Mouse (Mus musculus) lung, adult 18-20 months (tissue): ENCODE measurements around the gene Trabd2b.

Experiments used
- DNase-seq, 2 experiments: peaks; one replicate each; pipeline ENCODE4 v3.0.0; 2022; ENCODE audit warnings: mixed read lengths in 2 of 2

Gene Trabd2b

GRCm38 (mm10) chr4:114500317-114500716 is 93.8 kb downstream of the Trabd2b start:
- no peak for DNase-seq

- DNase-seq, result no peak
These were observed 94.5 kb downstream of the Trabd2b start for GRCm38 (mm10) chr4:114501048-114501447.

DNA sequence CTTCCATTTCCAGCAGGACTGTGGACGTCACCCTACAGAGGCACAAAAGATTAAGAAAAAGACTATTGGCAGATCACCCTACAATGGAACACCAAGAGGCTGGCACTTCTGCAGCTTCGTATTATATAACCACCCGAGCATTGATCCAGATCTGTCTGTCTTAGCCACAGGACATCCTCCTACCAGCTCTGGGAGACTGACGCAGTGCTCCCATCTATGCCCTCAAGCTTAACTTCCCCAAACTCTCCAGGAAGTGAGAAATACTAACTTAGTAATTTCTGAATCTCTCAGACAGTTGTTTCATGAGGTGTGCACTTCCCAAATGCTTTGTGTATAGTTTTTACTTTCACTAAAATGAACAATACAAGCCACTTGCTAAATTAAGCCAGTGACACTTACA is 95.1 kb downstream of the Trabd2b start:
- DNase-seq, result no peak

GRCm38 (mm10) chr4:114504227-114505041 is 97.9 kb downstream of the Trabd2b start:
- no peak for DNase-seq

- DNase-seq, result no peak
These were observed 103.1 kb downstream of the Trabd2b start for GRCm38 (mm10) chr4:114509601-114510000.

- DNase-seq, result no peak
These were observed 105.1 kb downstream of the Trabd2b start for GRCm38 (mm10) chr4:114511649-114512048.

DNA sequence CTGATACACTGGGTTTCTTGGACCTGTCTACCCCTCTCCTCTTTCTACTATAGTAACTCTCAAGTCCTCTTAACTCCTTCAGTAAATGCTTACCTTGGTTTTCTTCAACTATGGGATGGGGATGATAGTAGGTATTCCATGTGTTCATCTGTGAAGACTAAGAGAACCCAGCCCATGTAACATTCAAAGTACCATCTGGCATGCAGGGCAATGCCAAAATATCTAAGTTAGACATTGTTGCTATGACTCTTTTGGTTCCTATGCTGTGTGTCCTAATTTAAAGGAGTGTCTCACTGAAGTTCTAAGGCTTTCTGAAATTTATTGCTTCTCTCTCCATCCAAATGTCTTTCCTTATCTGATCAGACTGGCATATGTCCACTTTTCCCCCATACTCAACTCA is 106.6 kb downstream of the Trabd2b start:
- DNase-seq, result no peak

DNA sequence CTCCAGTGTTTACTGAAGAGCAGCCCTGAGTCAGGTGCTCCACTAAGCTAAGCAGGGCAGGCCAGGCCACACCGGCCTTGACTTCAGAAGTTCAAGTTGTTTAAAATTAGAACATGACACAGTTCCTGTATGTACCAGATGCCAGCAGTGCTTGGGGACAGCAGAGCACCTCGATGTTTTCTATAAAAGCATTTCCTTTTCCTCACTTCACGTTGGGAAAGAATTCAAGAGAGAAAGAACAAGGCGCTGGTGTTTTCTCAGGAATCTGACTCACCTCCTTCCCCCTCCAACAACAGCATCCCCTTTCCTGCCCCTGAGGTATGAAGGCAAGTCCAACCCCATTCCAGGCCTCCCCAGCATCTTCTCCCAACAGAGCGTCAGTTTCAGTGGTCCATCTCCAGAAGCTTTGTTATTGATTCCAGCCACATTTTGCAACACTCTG is 108.8 kb downstream of the Trabd2b start:
- DNase-seq, result no peak

DNA sequence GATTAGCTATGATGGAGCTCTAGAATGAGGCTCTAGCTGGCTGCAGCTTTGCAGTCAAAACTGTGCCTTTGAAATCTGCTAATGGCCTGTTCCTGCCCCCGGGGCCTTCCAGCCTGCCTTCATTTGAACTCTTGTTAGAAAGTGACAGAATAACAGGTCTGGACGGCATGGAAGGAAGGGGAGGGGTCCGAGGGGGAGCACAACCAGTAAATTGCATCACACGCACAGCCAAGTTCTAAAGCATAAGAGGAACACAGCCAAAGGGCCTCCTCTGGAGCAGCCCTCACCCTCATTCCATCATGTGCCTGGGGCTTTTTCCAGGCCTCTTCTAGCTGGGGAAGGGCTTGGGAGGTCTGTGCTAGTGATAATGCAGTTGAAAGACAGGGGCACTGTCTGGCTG is 110.1 kb downstream of the Trabd2b start:
- peak; percentile 15 to 17 for DNase-seq

DNA sequence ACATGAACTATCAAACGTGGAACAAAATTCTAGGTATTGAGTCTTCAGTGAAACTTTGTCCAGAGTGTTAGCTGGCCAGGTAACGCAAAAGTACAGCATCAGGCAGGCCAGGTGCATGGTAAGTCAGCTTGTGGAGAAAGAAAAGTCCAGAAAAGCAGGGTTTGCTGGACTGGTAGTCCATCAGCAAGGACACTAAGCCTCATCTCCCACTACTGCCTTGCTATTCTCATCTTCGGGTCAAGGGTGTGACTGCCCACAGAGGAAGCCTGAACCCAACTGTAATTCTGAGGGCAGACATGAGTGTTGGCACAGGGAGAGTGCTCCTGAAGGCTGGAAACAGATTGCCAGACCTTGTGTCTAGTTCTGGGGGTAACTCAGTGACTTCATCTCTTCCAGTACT is 111.5 kb downstream of the Trabd2b start:
- DNase-seq, result no peak

GRCm38 (mm10) chr4:114518571-114518970 is 112.0 kb downstream of the Trabd2b start:
- DNase-seq, result no peak

DNA sequence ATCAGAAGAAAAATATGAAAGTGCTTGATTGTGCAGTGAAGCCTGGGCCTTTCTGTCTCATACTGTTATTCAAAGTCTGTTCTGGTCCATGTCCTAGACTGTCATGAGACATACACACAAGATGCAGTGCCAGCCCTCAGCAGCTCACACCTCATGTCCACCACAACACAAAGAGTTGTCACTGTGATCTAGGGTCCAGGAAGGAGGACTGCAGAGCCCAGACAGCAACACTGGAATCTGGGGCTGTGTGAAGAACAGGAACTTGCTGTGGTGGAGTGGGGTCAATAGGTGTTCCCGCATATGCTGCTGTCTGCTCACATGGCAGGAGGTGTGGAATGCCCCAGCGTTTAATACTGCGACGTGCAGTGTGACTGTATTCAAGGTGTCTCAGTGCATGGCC is 112.8 kb downstream of the Trabd2b start:
- no peak for DNase-seq

GRCm38 (mm10) chr4:114519966-114520365 is 113.4 kb downstream of the Trabd2b start:
- no peak for DNase-seq

DNA sequence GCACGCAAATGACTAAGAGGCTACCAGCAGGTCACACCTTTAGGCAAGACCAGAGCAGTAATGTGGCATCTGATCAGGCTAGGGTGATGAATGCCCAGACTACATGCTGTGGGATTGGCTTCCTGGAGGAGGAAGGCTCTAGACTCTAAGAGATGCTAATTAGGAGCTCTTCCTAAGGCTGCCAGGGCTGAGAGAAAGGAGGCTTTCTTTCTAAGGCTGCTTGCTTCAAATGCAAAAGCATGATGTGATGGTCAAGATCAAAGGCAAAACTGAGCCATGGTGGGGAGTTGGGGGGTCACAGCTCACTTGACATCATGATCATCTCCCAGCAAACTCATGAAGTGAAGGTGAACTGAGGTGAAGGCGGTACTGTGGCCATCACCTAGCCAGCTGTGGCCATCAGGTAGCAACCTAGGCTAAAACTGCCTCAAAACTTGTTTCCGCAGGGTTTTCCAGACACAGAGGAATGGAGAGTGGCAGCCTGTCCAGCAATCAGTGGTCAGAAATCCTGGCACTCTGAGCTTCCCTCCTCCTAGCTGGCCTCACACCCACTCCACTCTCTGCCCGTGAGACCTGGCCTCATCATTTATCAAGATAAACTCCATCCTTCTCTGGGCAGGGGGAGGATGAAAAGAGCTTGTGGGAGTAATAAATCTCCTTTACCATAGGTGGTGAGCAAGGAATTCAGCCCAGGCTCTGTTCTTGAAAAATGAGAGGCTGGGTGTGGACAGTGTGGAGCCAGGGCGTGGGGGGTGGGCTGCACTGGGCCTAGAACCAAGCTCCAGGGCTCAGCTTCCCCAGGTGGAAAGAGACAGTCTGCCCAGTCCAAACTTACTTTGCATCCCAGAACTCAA is 117.0 kb downstream of the Trabd2b start:
- no peak for DNase-seq

DNA sequence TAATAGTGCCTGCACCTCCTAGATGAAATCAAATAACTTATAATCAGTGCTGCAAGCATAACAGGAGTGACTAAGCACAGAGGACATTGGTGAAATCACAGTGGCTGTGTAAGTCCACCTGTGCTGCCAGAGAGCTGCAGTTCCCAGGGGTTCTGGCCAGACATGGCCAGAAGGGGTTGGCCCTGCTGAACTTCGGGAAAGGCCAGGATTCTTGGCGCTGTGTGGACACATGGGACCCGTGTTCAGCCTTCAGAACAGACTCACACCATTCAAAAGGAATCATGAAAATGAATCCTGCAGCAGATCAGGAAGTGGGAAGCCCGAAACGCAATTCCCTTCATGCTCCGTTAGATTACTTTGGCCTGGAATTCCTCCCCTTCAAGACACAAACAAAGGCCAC is 125.1 kb downstream of the Trabd2b start:
- no peak for DNase-seq

- DNase-seq, result peak; percentile 59 to 61
These were observed 127.6 kb downstream of the Trabd2b start for GRCm38 (mm10) chr4:114533894-114534754.

DNA sequence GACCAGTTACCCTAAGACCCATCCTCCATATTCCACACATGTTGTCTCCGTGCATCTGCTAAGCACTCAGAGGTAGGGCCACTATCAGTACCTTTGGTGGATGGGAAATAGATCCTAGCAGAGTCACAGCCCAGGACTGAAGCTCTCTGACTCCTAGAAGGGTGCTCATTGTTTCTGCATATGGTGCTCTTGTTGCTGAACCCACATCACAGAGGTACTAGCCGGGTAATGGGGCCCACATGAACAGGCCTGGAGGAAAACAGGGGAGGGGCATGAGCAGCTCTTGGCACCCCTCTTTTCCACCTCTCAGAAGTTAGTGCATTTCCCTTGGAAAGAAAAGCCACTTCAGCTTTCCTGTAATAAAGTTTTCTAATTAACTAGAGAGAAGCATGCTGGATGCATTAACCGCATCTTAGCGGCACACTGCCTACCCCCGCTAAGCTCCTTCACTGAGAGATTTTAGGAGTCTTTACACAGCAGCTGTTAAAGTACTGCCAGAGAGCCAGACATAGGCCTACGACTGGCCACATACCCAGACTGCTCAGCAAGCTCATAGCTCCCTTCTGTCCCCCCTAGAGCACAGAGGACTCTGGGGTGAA is 131.0 kb downstream of the Trabd2b start:
- DNase-seq, result no peak

DNA sequence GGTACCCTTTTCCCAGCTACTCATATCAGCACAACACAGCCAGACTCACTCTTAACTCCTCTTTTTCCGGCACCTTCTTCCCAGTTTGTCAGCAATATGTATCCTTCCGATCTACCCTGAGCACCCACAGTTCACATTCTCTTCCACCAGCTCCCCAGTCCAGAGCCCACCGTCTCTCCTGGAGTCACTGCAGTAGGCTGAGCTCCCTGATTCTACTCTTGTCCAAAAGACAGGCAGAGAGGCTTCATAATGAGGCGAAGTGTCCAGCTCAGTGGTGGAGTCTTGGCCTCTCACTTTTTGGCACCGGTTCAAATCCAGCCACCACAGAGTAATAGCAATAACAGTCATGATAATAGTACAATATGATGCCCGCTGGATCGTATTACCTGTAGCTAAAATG is 133.5 kb downstream of the Trabd2b start:
- DNase-seq, result no peak

DNA sequence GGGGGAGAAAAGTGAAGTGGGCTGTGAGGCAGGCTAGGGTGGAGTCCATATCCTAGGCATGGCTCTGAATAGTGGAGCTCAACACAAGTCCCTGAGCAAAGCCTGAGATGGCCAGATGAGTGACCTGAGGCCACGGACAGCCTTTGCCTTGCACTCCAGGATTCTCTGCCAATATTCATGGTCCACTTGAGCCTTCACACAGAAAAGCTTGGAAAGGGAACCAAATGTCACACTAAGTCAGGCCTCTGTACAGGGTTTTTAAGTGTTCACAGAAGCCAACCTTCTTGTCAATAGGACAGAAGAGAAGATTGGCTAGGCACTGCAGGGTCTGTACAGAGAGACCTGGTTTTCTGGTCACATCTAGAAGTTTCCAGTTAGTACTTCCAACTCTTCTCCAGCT is 134.7 kb downstream of the Trabd2b start:
- no peak for DNase-seq

DNA sequence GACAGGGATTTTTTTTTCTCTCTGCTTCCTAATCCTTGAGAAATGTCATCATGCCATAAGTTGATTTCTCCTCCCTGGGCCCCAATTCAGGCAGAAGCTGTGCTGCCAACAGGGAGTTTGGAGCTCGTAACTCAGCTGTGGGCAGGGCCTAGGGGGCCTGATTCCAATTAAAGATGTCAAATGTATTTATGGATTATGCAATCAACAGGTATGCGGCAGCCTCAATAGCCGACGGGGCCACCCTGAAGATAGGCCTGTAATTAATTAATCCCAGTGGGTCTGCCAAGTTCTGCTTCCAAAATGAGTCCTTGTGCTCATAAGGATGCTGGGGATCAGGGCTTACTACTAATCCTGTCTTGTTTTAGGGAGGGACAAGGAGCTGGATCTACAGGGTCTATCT is 135.6 kb downstream of the Trabd2b start:
- no peak for DNase-seq

- no peak for DNase-seq
These were observed 139.1 kb downstream of the Trabd2b start for GRCm38 (mm10) chr4:114545481-114546200.
